Mouse (Mus musculus): ENCODE data around the gene Nsun4. TPM values are rescaled to one million over a fixed set of nuclear protein-coding genes. Genes with fewer than 3 reads are reported as not detected.

Gene Nsun4
- polyA plus RNA-seq, 1 experiment from 2014 or later = 15.0 TPM

DNA sequence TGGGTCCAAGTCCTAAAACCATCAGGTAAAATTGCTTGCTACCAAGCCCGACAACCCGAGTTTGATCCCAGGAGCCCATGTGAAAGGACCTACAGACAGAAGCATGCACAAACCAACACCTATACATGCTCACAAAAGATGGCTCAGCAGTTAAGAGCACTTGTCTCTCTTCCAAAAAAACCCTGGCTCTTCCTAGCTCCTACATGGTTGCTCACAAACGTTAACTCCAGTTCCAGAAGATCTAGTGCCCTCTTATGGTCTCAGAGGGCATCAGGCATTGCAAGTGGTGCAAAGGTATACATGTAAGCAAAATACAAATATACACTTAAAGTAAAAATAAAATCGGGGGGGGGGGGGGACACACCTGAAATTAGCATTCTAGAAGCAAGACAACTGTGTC, 19.5 kb upstream of the Nsun4 start:
- no peak for ATAC-seq (replicated peaks)
- Histone ChIP-seq H3K9me3 (no peaks in the 10 kb centered on the region), H3K27me3 (no peaks in the 10 kb centered on the region), H3K4me3 (0 out of 2 replicates have a peak overlapping the region, but pooled peaks have one; percentile 3), H3K9ac (replicated peaks) (no peak overlapping the region), H3K4me1 (peaks cover 35% of the 10 kb centered on the region), H3K4me2 (replicated peaks) (peak overlapping the region; percentile 14; the same call in 1 of the 2 replicates), H3K27ac (replicated peaks) (no peak overlapping the region), H3K36me3 (peaks cover 19% of the 10 kb centered on the region)
- 49% methylated on average over 4 of the region's 4 CpGs for WGBS

DNA sequence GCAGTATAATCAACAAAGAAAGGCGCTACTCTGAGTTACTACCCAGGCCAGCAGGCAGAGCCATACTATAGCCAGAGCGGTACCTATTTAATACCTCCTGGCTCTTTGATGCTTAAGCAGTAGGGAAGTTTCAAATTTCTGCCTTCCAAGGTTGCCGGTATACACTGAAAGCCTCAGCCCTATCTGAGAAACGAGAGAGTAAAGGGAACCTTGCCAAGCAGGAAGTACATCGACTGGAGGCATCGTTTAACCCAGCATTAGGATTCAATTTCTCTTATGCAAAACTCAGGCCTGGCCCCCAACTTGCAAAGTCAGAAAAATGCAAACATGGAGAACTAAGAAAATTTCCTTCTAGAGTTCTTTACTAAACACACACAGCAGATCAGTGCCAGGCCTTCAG, 16.4 kb upstream of the Nsun4 start:
- WGBS = 86% methylated on average over 6 of the region's 6 CpGs
- H3K4me3 ChIP-seq = no peak overlapping the region
- H3K4me1 ChIP-seq = peaks cover 18% of the 10 kb centered on the region
- ATAC-seq (replicated peaks) = no peak
- H3K36me3 ChIP-seq = peaks cover 42% of the 10 kb centered on the region
- H3K9ac ChIP-seq (replicated peaks) = no peak overlapping the region
- H3K27me3 ChIP-seq = no peaks in the 10 kb centered on the region
- no peak overlapping the region for H3K27ac ChIP-seq (replicated peaks)
- H3K9me3 ChIP-seq = no peaks in the 10 kb centered on the region
- no peak overlapping the region for H3K4me2 ChIP-seq (replicated peaks)

DNA sequence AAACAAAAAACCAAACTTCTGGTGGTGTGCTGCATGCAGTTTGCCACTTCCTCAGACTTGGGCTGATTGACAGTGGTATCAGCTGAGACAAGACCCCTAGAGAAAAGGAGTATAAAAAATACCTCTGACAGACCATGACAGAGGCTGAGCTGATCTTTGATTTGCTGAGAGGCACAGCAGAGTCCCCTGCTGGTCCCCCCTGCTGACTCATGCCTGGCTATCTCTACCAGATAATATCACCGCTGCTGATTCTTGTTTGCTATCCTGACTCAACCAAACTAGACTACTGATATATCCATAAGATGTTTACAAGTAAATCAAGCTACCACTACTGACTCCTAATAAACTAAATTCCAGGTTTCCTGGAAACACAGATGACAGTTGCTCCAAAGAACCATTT, 10.2 kb upstream of the Nsun4 start:
- Histone ChIP-seq H3K9ac (replicated peaks) (no peak overlapping the region), H3K4me3 (no peak overlapping the region), H3K9me3 (no peaks in the 10 kb centered on the region), H3K27me3 (no peaks in the 10 kb centered on the region), H3K27ac (replicated peaks) (no peak overlapping the region), H3K36me3 (peaks cover 30% of the 10 kb centered on the region), H3K4me2 (replicated peaks) (no peak overlapping the region), H3K4me1 (no peaks in the 10 kb centered on the region)
- 58% methylated on average over 1 of the region's 1 CpGs for WGBS
- no peak for ATAC-seq (replicated peaks)

DNA sequence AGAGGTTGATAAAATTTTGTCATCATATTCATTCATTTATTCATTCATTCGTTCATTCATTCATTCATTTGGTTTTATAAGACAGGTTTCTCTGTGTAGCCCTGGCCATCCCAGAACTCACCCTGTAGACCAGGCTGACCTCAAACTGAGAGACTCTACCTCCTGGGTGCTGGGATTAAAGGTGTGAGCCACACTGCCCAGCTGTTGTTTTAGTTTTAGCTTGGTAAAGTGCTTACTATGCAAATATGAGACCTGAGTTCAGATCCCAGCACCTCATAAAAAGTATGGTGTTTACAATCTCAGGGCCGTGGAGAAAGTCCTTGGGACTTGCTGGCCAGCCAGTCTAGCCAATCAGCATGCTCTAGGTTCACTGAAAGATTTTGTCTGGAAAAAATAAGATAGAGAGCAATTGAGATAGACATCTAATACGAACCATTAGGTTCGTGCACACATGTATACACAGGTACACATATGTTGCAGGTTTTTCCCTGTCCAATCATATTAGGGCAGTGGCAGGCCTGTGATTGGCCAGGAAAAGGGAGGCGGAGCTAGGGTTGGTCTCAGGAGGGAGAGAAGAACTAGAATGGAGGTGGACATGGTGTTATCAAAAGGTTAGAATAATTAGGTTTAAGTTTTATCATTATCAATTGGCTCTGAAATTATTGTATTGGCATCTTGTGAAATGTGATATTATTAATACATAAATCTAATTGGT, 5.5 kb upstream of the Nsun4 start:
- Histone ChIP-seq H3K4me3 (no peak overlapping the region), H3K9ac (replicated peaks) (no peak overlapping the region), H3K27me3 (no peaks in the 10 kb centered on the region), H3K4me1 (no peaks in the 10 kb centered on the region), H3K9me3 (no peaks in the 10 kb centered on the region), H3K27ac (replicated peaks) (no peak overlapping the region), H3K36me3 (no peaks in the 10 kb centered on the region), H3K4me2 (replicated peaks) (no peak overlapping the region)
- ATAC-seq (replicated peaks) = no peak
- WGBS = 85% methylated on average over 5 of the region's 5 CpGs

DNA sequence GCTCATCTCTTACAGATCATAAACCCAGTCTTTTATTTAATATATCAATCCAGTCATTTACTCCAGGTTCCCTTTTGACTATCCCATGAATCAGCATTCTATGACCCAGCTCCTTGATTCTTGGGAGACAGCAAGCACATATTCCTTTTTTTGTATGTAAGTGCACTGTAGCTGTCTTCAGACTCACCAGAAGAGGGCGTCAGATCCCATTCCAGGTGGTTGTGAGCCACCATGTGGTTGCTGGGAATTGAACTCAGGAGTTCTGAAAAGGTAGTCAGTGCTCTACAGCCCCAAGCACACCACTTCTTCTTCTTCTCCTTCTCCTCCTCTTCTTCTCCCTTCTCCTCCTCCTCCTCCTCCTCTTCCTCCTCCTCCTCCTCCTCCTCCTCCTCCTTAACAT, 3.9 kb upstream of the Nsun4 start:
- WGBS = 10% methylated on average over 1 of the region's 1 CpGs
- H3K9ac ChIP-seq (replicated peaks) = no peak overlapping the region
- H3K36me3 ChIP-seq = no peaks in the 10 kb centered on the region
- H3K27me3 ChIP-seq = no peaks in the 10 kb centered on the region
- ATAC-seq (replicated peaks) = no peak
- no peaks in the 10 kb centered on the region for H3K9me3 ChIP-seq
- H3K4me3 ChIP-seq = no peak overlapping the region
- no peak overlapping the region for H3K4me2 ChIP-seq (replicated peaks)
- no peak overlapping the region for H3K27ac ChIP-seq (replicated peaks)
- H3K4me1 ChIP-seq = peaks cover 7% of the 10 kb centered on the region

DNA sequence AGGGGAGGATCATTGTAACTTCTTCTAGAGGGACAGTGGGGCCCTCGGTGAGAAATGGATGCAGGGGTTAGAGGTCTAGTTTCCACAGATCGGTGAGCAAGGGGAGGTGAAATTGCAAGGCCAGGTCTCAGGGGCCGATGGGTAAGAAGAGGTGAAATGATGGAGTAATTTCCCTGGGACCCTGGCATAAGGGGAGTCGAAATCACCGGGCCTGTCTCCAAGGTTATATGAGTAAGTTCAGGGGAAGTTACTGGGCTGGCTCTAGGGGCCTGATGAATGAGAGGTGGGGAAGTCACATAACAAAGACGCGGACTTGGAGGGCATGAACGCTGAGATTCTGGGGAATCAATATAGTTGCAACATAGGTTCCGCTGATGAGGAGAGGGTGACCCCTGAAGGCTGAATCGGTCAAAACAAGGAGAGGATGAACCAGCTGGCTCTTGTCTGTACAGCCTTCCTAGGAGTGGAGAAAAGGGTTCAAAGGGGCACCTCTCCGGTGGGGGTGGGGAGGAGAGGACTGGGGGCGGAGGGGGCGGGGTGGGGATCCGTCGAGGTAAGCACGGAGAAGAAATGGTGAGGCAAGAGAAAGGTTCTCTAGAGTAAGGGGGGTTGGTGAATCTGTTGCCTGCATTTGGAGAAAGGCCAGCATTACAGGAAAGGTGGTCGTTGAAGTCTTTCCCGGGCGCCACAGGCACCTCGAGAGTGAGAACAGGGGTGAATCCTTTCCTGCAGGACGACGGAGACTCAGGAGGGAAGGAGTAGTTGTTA, 966 bp downstream of the Nsun4 start:
- Histone ChIP-seq H3K4me2 (replicated peaks) (peak overlapping the region; percentile 68), H3K36me3 (no peaks in the 10 kb centered on the region), H3K4me1 (peaks cover 10% of the 10 kb centered on the region), H3K9ac (replicated peaks) (peak overlapping the region; percentile 47), H3K27me3 (no peaks in the 10 kb centered on the region), H3K4me3 (peak overlapping the region; percentile 57), H3K9me3 (no peaks in the 10 kb centered on the region), H3K27ac (replicated peaks) (peak overlapping the region; percentile 92)
- 12% methylated on average over 22 of the region's 22 CpGs for WGBS
- ATAC-seq (replicated peaks) = peak; percentile 38; the same call in 1 of the 2 replicates

DNA sequence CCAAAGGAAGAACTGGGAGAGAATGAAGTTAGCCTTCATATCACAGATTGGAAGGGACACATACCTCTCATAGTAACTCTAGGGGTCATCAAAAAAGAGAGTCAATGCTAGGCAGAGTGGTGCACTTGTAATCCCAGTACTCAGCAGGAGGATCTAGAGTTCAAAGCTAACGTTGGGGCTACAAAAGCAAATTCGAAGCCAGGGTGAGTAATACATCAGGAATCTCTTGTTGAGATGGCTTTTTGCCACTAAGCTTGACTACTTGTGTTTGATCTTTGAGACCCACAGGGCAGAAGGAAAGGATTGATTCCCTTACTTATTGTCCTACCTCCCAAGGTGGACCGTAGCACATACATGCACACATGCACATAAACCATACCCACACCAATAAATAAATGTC, 4.5 kb downstream of the Nsun4 start:
- 91% methylated on average over 3 of the region's 3 CpGs for WGBS

DNA sequence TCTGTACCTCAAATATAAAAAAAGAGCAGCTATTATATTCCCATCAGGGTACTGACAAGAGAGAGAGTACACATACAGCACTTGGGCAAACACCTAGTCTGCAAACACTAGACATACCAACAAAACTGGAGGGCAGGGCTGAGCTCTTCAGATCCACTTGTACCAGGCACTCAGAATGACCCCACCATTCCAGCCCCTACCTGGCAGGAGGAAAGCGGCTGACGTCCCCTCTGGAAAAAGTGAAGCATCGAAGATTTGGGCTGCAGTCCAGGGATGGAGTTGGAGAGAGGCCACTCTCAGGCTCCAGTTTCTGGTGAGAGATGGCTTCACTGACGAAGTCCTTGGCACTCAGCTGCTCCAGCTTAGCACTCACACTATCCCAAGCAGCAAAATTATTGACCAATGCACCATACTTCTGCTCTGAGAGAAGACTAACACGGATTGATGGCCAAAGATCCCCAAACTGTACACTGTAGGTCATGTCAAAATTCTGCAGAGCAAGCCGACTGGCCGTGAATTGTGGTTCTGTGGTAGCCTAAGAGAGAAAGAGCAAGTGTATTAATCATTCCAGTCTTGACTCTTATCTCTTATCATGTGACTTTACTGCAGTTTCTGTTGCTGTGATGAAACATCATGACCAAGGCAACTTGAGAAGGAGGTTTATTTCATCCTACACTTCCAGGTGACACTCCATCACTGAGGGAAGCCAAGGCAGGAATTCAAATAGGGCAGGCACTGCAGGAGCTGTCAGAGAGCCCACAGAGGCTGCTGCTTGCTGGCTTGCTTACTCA, 5.4 kb downstream of the Nsun4 start:
- Histone ChIP-seq H3K27ac (replicated peaks) (no peak overlapping the region), H3K36me3 (no peaks in the 10 kb centered on the region), H3K4me2 (replicated peaks) (no peak overlapping the region), H3K9me3 (no peaks in the 10 kb centered on the region), H3K4me3 (no peak overlapping the region), H3K4me1 (peaks cover 10% of the 10 kb centered on the region), H3K9ac (replicated peaks) (no peak overlapping the region), H3K27me3 (no peaks in the 10 kb centered on the region)
- ATAC-seq (replicated peaks) = no peak
- 86% methylated on average over 7 of the region's 7 CpGs for WGBS

More for the DNA sequence above, 4.5 kb downstream of the Nsun4 start:
- peaks cover 10% of the 10 kb centered on the region for H3K4me1 ChIP-seq
- H3K9ac ChIP-seq (replicated peaks) = no peak overlapping the region
- H3K27ac ChIP-seq (replicated peaks) = no peak overlapping the region
- H3K36me3 ChIP-seq = no peaks in the 10 kb centered on the region
- H3K27me3 ChIP-seq = no peaks in the 10 kb centered on the region
- H3K9me3 ChIP-seq = no peaks in the 10 kb centered on the region
- no peak overlapping the region for H3K4me2 ChIP-seq (replicated peaks)
- ATAC-seq (replicated peaks) = no peak
- H3K4me3 ChIP-seq = no peak overlapping the region

DNA sequence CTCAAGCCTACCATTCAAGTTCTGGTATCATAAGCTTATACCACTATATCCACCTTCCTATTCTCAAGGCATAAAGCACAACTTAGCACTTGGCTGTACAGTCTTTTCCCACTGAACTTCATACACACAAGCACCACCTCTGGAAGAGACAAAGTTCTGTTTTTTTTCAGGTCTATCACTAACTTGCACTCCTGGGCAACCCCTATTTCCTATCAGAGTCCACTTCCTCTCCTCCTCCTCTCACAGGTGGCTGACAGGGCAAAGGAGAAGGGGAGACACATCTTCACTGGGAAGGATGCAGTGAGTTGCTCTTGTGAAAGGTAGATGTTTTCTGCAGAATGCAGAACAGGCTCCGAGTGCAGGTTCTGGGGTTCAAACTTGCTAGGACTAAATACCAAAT, 6.0 kb downstream of the Nsun4 start:
- Histone ChIP-seq H3K27me3 (no peaks in the 10 kb centered on the region), H3K4me2 (replicated peaks) (no peak overlapping the region), H3K27ac (replicated peaks) (no peak overlapping the region), H3K36me3 (0 out of 2 replicates have a peak, but pooled peaks cover 1% of the 10 kb centered on the region), H3K9ac (replicated peaks) (no peak overlapping the region), H3K4me3 (no peak overlapping the region), H3K9me3 (no peaks in the 10 kb centered on the region), H3K4me1 (peaks cover 4% of the 10 kb centered on the region; the same call in 1 of the 2 replicates)
- WGBS = 96% methylated on average over 1 of the region's 1 CpGs
- no peak for ATAC-seq (replicated peaks)

DNA sequence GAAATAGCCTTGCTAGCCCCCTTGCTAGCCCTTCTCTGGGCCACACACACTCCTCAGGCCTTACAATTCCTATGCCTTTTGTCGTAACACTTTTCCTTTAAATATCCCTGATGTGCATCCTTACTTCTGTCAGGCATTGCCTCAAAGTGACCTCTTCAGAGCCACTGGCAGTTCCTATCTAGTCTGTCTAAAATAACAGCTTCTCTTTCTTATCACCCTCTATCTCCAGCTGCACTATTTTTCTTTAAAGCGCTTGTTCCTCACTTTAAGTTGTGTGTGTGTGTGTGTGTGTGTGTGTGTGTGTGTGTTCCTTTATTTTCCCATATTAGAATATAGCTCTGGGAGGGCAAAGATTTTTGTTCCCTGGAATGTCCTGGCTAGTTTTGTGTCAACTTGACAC, 7.1 kb downstream of the Nsun4 start:
- H3K27ac ChIP-seq (replicated peaks) = no peak overlapping the region
- H3K36me3 ChIP-seq = 0 out of 2 replicates have a peak, but pooled peaks cover 7% of the 10 kb centered on the region
- H3K4me2 ChIP-seq (replicated peaks) = no peak overlapping the region
- ATAC-seq (replicated peaks) = no peak
- H3K4me3 ChIP-seq = no peak overlapping the region
- H3K4me1 ChIP-seq = no peaks in the 10 kb centered on the region
- H3K9ac ChIP-seq (replicated peaks) = no peak overlapping the region
- H3K27me3 ChIP-seq = no peaks in the 10 kb centered on the region
- H3K9me3 ChIP-seq = no peaks in the 10 kb centered on the region
- WGBS = 94% methylated on average over 2 of the region's 2 CpGs

DNA sequence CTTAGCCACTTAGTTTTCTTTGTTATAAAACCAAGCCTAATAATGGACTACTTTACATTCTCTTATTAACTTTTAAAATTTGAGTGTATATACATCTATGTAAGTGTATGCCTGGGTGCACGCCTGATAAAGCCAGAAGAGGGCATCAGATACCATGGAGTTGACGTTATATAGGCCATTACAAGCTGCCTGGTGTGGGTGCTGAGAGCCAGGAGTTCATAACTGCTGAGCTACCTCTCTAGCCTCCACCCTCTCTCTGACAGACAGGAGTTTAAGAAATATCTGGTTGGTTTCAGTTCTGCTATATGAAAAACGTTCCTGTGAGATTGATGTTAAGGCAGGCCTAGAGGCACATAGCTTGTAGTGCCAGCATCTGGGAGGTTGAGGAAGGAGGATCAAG, 11.5 kb downstream of the Nsun4 start:
- Histone ChIP-seq H3K4me1 (no peaks in the 10 kb centered on the region), H3K9me3 (no peaks in the 10 kb centered on the region), H3K4me2 (replicated peaks) (no peak overlapping the region), H3K4me3 (no peak overlapping the region), H3K27ac (replicated peaks) (no peak overlapping the region), H3K36me3 (0 out of 2 replicates have a peak, but pooled peaks cover 7% of the 10 kb centered on the region), H3K9ac (replicated peaks) (no peak overlapping the region), H3K27me3 (no peaks in the 10 kb centered on the region)
- ATAC-seq (replicated peaks) = no peak
- 77% methylated on average over 3 of the region's 3 CpGs for WGBS

DNA sequence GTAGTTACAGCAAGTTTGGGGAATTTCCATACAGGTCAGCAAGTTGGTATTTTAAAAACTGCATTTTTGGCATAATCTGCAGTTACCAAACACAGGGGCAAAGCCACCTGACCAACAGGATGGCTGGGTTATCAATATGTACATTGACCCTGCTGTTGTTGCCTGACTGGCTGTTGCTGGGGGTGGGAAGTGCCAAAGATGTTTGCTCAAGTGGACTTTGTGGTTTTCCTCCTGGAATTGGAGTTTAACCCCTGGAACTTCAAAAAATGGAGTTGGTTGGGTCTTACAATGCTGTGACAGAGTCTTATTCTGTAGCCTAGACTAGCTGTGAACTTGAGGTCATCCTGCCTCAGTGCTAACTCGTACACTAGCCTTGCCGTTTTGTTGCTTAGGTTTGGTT, 13.2 kb downstream of the Nsun4 start:
- H3K4me3 ChIP-seq = no peak overlapping the region
- no peaks in the 10 kb centered on the region for H3K27me3 ChIP-seq
- ATAC-seq (replicated peaks) = no peak
- no peak overlapping the region for H3K27ac ChIP-seq (replicated peaks)
- H3K4me1 ChIP-seq = no peaks in the 10 kb centered on the region
- H3K9me3 ChIP-seq = no peaks in the 10 kb centered on the region
- WGBS = 95% methylated on average over 2 of the region's 2 CpGs
- peaks cover 10% of the 10 kb centered on the region; the same call in 1 of the 2 replicates for H3K36me3 ChIP-seq
- no peak overlapping the region for H3K4me2 ChIP-seq (replicated peaks)
- no peak overlapping the region for H3K9ac ChIP-seq (replicated peaks)

Data from forebrain, embryonic 15.5 days (tissue).